Mouse (Mus musculus) forebrain, embryonic 16.5 days (tissue): ENCODE measurements around the gene Phc2. TPM values are rescaled to one million over a fixed set of nuclear protein-coding genes. Genes with fewer than 3 reads are reported as not detected.
"Not testable (repeated sequence)": the region's sequence is repeated elsewhere in the genome, so short reads cannot be mapped to it uniquely, and the experiment has no call there.

Source experiments
- ATAC-seq: fragments of 200-750 bp; cut with Nextera tagmentation; 2 replicates; pipeline ENCODE4 v1.8.0; 2017; ENCODE audit warnings: mild to moderate bottlenecking, moderate library complexity
- H3K27ac ChIP-seq: fragments of 300-500 bp; sonication (generic); 2 replicates; pipeline ENCODE4 v1.5.1; 2014; ENCODE audit warnings: low read length, control low read depth
- H3K27me3 ChIP-seq: fragments of 300-500 bp; sonication (generic); replicated peaks from 2 replicates; pipeline ENCODE4 v1.6.1; 2014; ENCODE audit warnings: low read length; ENCODE audit not compliant: control insufficient read depth, insufficient read depth
- H3K36me3 ChIP-seq: fragments of 300-500 bp; sonication (generic); 2 replicates; pipeline ENCODE4 v1.6.1; 2014; ENCODE audit not compliant: control insufficient read depth, insufficient read depth
- H3K4me1 ChIP-seq: fragments of 300-500 bp; sonication (generic); replicated peaks from 2 replicates; pipeline ENCODE4 v1.6.1; 2014; ENCODE audit warnings: low read length; ENCODE audit not compliant: control insufficient read depth, insufficient read depth
- H3K4me2 ChIP-seq: fragments of 300-500 bp; sonication (generic); 2 replicates; pipeline ENCODE4 v1.6.1; 2014; ENCODE audit warnings: mild to moderate bottlenecking, low read length, control low read depth
- H3K4me3 ChIP-seq: fragments of 300-500 bp; sonication (generic); replicated peaks from 2 replicates; pipeline ENCODE4 v1.5.1; 2014; ENCODE audit warnings: mild to moderate bottlenecking, low read length, control low read depth
- H3K9ac ChIP-seq: fragments of 300-500 bp; sonication (generic); replicated peaks from 2 replicates; pipeline ENCODE4 v1.6.1; 2014; ENCODE audit warnings: low read depth, low read length, control low read depth
- H3K9me3 ChIP-seq: fragments of 300-500 bp; sonication (generic); 2 replicates; pipeline ENCODE4 v1.6.1; 2016; ENCODE audit warnings: low read length; ENCODE audit not compliant: control insufficient read depth
- WGBS: fragments of 180-500 bp; shearing (Covaris S2); extraction: QIAGEN DNeasy Blood & Tissue Kit; methylation state at CpG from one replicate; pipeline ENCODE4 v1.1.7; 2014; 5-methylcytosine and 5-hydroxymethylcytosine counted together
- polyA plus RNA-seq: library from polyadenylated mRNA; unstranded; fragments of >200 nt; fragmentation: Nextera tagmentation; extraction: Ambion mirVana; gene quantifications from 2 replicates; pipeline ENCODE4 v1.2.1, GENCODE M21; 2015

Phc2 gene
- polyA plus RNA-seq: 33.2 and 34.9 TPM in 2 replicates

GRCm38 (mm10) chr4:128654505-128655381 lies at the start of gene Phc2:
Phc2 (plus strand) TSS chr4:128654702.
- Histone ChIP-seq H3K4me2 (peak within 1 kb of the TSS; percentile 78), H3K9me3 (no peaks in the 10 kb centered on the region), H3K4me3 (peak within 1 kb of the TSS; percentile 62), H3K36me3 (no peaks in the 10 kb centered on the region), H3K27me3 (no peaks in the 10 kb centered on the region; the same call in 1 of the 2 replicates), H3K9ac (peak within 1 kb of the TSS; percentile 75), H3K4me1 (peaks cover 24% of the 10 kb centered on the region), H3K27ac (peak within 1 kb of the TSS; percentile 63)
- WGBS: under 1% methylated on average over 71 of the region's 85 CpGs
- peak; percentile 99 for ATAC-seq

DNA sequence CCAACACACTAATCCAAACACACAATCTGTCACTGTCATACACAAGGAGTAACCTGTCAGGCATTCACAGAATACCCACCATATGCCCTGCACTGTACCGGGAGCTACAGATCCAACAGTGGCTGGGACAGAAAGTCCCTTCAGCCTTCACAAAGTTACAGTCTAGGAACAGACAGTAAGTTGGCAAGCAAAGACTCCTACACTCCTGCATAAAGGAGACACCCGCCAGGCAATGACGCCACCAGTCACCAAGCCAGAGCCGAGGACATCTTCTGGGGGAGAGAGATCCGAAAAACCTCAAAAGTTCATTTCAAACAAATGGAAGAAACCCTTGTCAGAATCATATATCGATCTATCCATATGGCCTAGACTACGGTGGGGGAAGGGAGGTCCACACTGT lies 47.9 kb upstream of the Phc2 start:
- Histone ChIP-seq H3K4me1 (peaks cover 24% of the 10 kb centered on the region), H3K27ac (no peak overlapping the region), H3K4me2 (no peak overlapping the region), H3K4me3 (no peak overlapping the region), H3K27me3 (no peaks in the 10 kb centered on the region), H3K9me3 (no peaks in the 10 kb centered on the region), H3K36me3 (peaks cover 9% of the 10 kb centered on the region), H3K9ac (no peak overlapping the region)
- WGBS: 92% methylated on average over 7 of the region's 7 CpGs
- ATAC-seq: no peak

GRCm38 (mm10) chr4:128607661-128608060 lies 46.8 kb upstream of the Phc2 start:
- no peak for ATAC-seq
- H3K9ac ChIP-seq: no peak overlapping the region
- H3K9me3 ChIP-seq: no peaks in the 10 kb centered on the region
- peaks cover 6% of the 10 kb centered on the region for H3K36me3 ChIP-seq
- no peak overlapping the region for H3K4me2 ChIP-seq
- no peaks in the 10 kb centered on the region for H3K27me3 ChIP-seq
- H3K27ac ChIP-seq: no peak overlapping the region
- 75% methylated on average over 11 of the region's 11 CpGs for WGBS
- peaks cover 24% of the 10 kb centered on the region for H3K4me1 ChIP-seq
- H3K4me3 ChIP-seq: no peak overlapping the region

DNA sequence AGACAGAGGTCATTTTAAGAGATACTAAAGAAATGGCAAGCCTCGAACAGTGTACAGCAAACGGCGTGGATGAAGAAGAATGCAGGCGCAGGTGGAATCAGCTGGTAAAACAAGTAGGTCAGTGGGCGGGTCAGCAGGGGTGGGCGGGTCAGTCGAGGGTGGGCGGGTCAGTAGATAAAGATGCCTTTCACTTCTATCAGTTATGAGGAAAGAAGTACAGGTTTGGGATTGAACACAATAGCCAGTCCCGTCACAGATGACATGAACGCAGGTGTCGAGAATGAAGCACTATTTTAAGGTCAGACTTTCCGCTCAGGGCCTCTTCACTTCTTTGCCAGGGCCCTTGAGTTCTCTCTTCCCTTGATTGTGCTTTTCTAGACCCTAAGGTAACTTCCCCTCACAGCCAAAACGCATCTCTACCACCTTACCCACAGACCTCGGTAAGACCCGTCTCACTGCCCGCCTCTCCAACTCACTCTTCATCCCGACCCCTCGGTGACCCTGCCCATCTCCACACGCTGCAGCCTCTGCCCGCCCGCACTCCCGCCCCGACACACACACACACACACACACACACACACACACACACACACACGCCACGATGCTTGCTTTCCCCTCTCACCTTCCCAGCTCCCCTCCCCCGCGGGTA lies 45.1 kb upstream of the Phc2 start:
- H3K27ac ChIP-seq: no peak overlapping the region
- WGBS: 9% methylated on average over 22 of the region's 27 CpGs
- H3K9ac ChIP-seq: peak overlapping the region; percentile 73

DNA sequence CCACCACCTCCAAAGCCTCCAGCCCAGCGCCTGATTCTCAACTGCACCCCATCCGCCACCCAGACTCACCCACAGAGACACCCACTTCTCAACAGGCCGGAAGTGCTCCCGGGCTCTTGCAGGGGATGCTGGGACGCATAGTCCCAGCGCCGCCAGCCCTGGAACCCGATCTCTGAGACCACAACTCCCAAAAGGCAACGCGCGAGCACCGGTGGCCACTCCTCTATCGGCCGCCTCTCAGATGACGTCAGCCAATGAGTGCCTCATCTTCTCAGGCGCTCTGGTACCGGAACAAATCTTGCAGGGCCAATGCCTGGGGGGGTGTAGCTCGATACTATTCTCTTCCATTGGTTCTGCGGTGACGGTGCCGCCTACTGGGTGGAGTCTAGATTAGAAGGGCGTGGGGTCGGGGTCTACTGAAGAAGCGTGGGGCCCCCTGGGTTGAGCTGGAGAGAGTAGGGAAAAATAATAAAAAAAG lies 44.5 kb upstream of the Phc2 start, which contains the start of gene Zscan20:
TSS of gene Zscan20 (minus strand) at position 174 of the 478 bp plus-strand sequence.
- Histone ChIP-seq H3K4me2 (peak within 1 kb of the TSS; percentile 76), H3K27ac (no peak within 1 kb of the TSS), H3K4me1 (peaks cover 24% of the 10 kb centered on the region), H3K36me3 (no peaks in the 10 kb centered on the region; the same call in 1 of the 2 replicates), H3K27me3 (no peaks in the 10 kb centered on the region), H3K4me3 (peak within 1 kb of the TSS; percentile 70), H3K9ac (peak within 1 kb of the TSS; percentile 73), H3K9me3 (no peaks in the 10 kb centered on the region)
- peak; percentile 97 for ATAC-seq
- WGBS: under 1% methylated on average over 23 of the region's 24 CpGs

More for the DNA sequence above, 45.1 kb upstream of the Phc2 start:
- Histone ChIP-seq H3K9me3 (no peaks in the 10 kb centered on the region), H3K4me3 (peak overlapping the region; percentile 70), H3K4me2 (peak overlapping the region; percentile 76), H3K4me1 (peaks cover 24% of the 10 kb centered on the region), H3K36me3 (no peaks in the 10 kb centered on the region; the same call in 1 of the 2 replicates), H3K27me3 (no peaks in the 10 kb centered on the region)
- no peak for ATAC-seq

DNA sequence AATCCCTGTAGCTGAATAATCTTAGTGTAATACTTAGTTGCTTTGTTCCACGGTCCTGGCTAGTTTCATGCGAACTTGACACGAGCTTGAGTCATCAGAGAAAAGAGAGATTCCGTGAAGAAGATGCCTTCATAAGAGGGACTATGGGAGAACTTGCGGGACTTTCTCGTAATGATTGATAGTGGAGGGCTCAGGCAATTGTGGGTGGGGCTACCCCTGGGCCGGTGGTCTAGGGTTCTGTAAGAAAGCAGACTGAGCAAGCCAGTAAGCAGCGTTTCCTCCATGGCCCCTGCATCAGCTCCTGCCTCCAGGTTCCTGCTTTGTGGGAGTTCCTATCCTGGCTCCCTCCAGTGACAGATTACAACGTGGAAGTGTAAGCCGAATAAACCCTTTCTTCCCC lies 43.8 kb upstream of the Phc2 start:
- Histone ChIP-seq H3K27me3 (no peaks in the 10 kb centered on the region), H3K4me1 (peaks cover 24% of the 10 kb centered on the region), H3K27ac (no peak overlapping the region), H3K9me3 (no peaks in the 10 kb centered on the region), H3K9ac (no peak overlapping the region), H3K4me2 (peak overlapping the region; percentile 60), H3K4me3 (peak overlapping the region; percentile 70; the same call in 1 of the 2 replicates), H3K36me3 (no peaks in the 10 kb centered on the region; the same call in 1 of the 2 replicates)
- 26% methylated on average over 10 of the region's 10 CpGs for WGBS
- ATAC-seq: no peak

- not testable (repeated sequence) for H3K4me2 ChIP-seq, H3K27ac ChIP-seq, H3K4me3 ChIP-seq, H3K9ac ChIP-seq, H3K27me3 ChIP-seq, ATAC-seq, H3K9me3 ChIP-seq, H3K36me3 ChIP-seq
- peaks cover 21% of the 10 kb centered on the region for H3K4me1 ChIP-seq
- 96% methylated on average over 3 of the region's 3 CpGs for WGBS
Measured at GRCm38 (mm10) chr4:128611726-128612125, 42.8 kb upstream of the Phc2 start.

GRCm38 (mm10) chr4:128613326-128613725 lies 41.2 kb upstream of the Phc2 start:
- WGBS: 21% methylated on average over 8 of the region's 8 CpGs

GRCm38 (mm10) chr4:128615761-128616160 lies 38.7 kb upstream of the Phc2 start:
- Histone ChIP-seq H3K9me3 (no peaks in the 10 kb centered on the region), H3K4me3 (no peak overlapping the region), H3K4me2 (no peak overlapping the region), H3K9ac (no peak overlapping the region), H3K4me1 (no peaks in the 10 kb centered on the region), H3K36me3 (no peaks in the 10 kb centered on the region), H3K27me3 (no peaks in the 10 kb centered on the region), H3K27ac (no peak overlapping the region)
- ATAC-seq: no peak
- whole genome bisulfite sequencing: 91% methylated on average over 14 of the region's 14 CpGs

More at GRCm38 (mm10) chr4:128613326-128613725, 41.2 kb upstream of the Phc2 start:
- H3K36me3 ChIP-seq: no peaks in the 10 kb centered on the region
- H3K9ac ChIP-seq: 0 out of 2 replicates have a peak overlapping the region, but pooled peaks have one; percentile 24
- H3K27ac ChIP-seq: peak overlapping the region; percentile 52; the same call in 1 of the 2 replicates
- peaks cover 14% of the 10 kb centered on the region for H3K4me1 ChIP-seq
- H3K4me2 ChIP-seq: no peak overlapping the region
- no peaks in the 10 kb centered on the region for H3K9me3 ChIP-seq
- H3K4me3 ChIP-seq: no peak overlapping the region
- no peak for ATAC-seq
- no peaks in the 10 kb centered on the region for H3K27me3 ChIP-seq
